Mouse (Mus musculus) intestine, embryonic 16.5 days (tissue): ENCODE results near the gene Atp6v0e2. TPM values are rescaled to one million over a fixed set of nuclear protein-coding genes. Genes with fewer than 3 reads are reported as not detected.

Source experiments
- ATAC-seq: fragments of 200-750 bp; cut with Nextera tagmentation; 2 replicates; pipeline ENCODE4 v1.8.0; 2017; ENCODE audit warnings: moderate TSS enrichment, moderate library complexity
- H3K27ac ChIP-seq: fragments of 300-500 bp; sonication (generic); 2 replicates; pipeline ENCODE4 v1.5.1; 2014; ENCODE audit warnings: mild to moderate bottlenecking, low read length
- H3K27me3 ChIP-seq: fragments of 300-500 bp; sonication (generic); replicated peaks from 2 replicates; pipeline ENCODE4 v1.6.1; 2014; ENCODE audit warnings: low read length, control low read depth, mixed read lengths; ENCODE audit not compliant: control insufficient read depth, insufficient read depth
- H3K36me3 ChIP-seq: fragments of 300-500 bp; sonication (generic); 2 replicates; pipeline ENCODE4 v1.6.1; 2014; ENCODE audit warnings: low read length, control low read depth; ENCODE audit not compliant: control insufficient read depth, insufficient read depth
- H3K4me1 ChIP-seq: fragments of 300-500 bp; sonication (generic); 2 replicates; pipeline ENCODE4 v1.6.1; 2014; ENCODE audit warnings: low read length, control low read depth, mixed read lengths; ENCODE audit not compliant: control insufficient read depth, insufficient read depth
- H3K4me2 ChIP-seq: fragments of 300-500 bp; sonication (generic); 2 replicates; pipeline ENCODE4 v1.6.1; 2014; ENCODE audit warnings: low read depth, low read length, control low read depth
- H3K4me3 ChIP-seq: fragments of 300-500 bp; sonication (generic); 2 replicates; pipeline ENCODE4 v1.5.1; 2014; ENCODE audit warnings: mild to moderate bottlenecking, low read length
- H3K9ac ChIP-seq: fragments of 300-500 bp; sonication (generic); 2 replicates; pipeline ENCODE4 v1.6.1; 2014; ENCODE audit warnings: low read depth, low read length
- H3K9me3 ChIP-seq: fragments of 300-500 bp; sonication (generic); 2 replicates; pipeline ENCODE4 v1.6.1; 2016; ENCODE audit warnings: low read length, control low read depth; ENCODE audit not compliant: control insufficient read depth
- WGBS: fragments of 180-500 bp; shearing (Covaris S2); extraction: QIAGEN DNeasy Blood & Tissue Kit; methylation state at CpG from one replicate; pipeline ENCODE4 v1.1.7; 2014; 5-methylcytosine and 5-hydroxymethylcytosine counted together
- polyA plus RNA-seq: library from polyadenylated mRNA; unstranded; fragments of >200 nt; fragmentation: Nextera tagmentation; extraction: Ambion mirVana; gene quantifications from 2 replicates; pipeline ENCODE4 v1.2.1, GENCODE M21; 2015

Atp6v0e2 gene
- polyA plus RNA-seq, 1 experiment from 2014 or later = 26.0 TPM

- no peaks in the 10 kb centered on the region for H3K9me3 ChIP-seq
- WGBS = 79% methylated on average over 6 of the region's 6 CpGs
Observed at GRCm38 (mm10) chr6:48548314-48548713, 10.9 kb downstream of the Atp6v0e2 start.

GRCm38 (mm10) chr6:48552918-48553317 lies 15.5 kb downstream of the Atp6v0e2 start:
- no peak overlapping the region for H3K27ac ChIP-seq
- no peaks in the 10 kb centered on the region for H3K9me3 ChIP-seq
- H3K4me2 ChIP-seq = no peak overlapping the region
- no peak overlapping the region for H3K4me3 ChIP-seq
- no peak overlapping the region for H3K9ac ChIP-seq
- 60% methylated on average over 4 of the region's 4 CpGs for WGBS
- no peaks in the 10 kb centered on the region for H3K27me3 ChIP-seq
- H3K36me3 ChIP-seq = no peaks in the 10 kb centered on the region
- ATAC-seq = no peak
- H3K4me1 ChIP-seq = peaks cover 6% of the 10 kb centered on the region; the same call in 1 of the 2 replicates

More at GRCm38 (mm10) chr6:48548314-48548713, 10.9 kb downstream of the Atp6v0e2 start:
- no peak for ATAC-seq
- no peak overlapping the region for H3K27ac ChIP-seq
- H3K4me3 ChIP-seq = no peak overlapping the region
- H3K9ac ChIP-seq = no peak overlapping the region
- H3K36me3 ChIP-seq = no peaks in the 10 kb centered on the region
- no peaks in the 10 kb centered on the region for H3K27me3 ChIP-seq
- no peak overlapping the region for H3K4me2 ChIP-seq
- no peaks in the 10 kb centered on the region for H3K4me1 ChIP-seq

- peak overlapping the region; percentile 92 for H3K27ac ChIP-seq
- peak overlapping the region; percentile 55; the same call in 1 of the 2 replicates for H3K4me3 ChIP-seq
- H3K9me3 ChIP-seq = no peaks in the 10 kb centered on the region
- ATAC-seq = no peak
- peaks cover 6% of the 10 kb centered on the region; the same call in 1 of the 2 replicates for H3K4me1 ChIP-seq
- WGBS = 79% methylated on average over 4 of the region's 4 CpGs
- H3K4me2 ChIP-seq = peak overlapping the region; percentile 77
- H3K9ac ChIP-seq = peak overlapping the region; percentile 69; the same call in 1 of the 2 replicates
- no peaks in the 10 kb centered on the region for H3K27me3 ChIP-seq
- H3K36me3 ChIP-seq = no peaks in the 10 kb centered on the region
Observed at GRCm38 (mm10) chr6:48553819-48554218, 16.4 kb downstream of the Atp6v0e2 start.

- Histone ChIP-seq H3K9me3 (no peaks in the 10 kb centered on the region), H3K27ac (peak within 1 kb of the TSS; percentile 92), H3K27me3 (no peaks in the 10 kb centered on the region), H3K4me2 (peak within 1 kb of the TSS; percentile 77), H3K36me3 (no peaks in the 10 kb centered on the region), H3K4me1 (peaks cover 6% of the 10 kb centered on the region; the same call in 1 of the 2 replicates), H3K4me3 (peak within 1 kb of the TSS; percentile 55), H3K9ac (peak within 1 kb of the TSS; percentile 69)
- under 1% methylated on average over 39 of the region's 39 CpGs for WGBS
- ATAC-seq = peak; percentile 95
Observed at GRCm38 (mm10) chr6:48554280-48555103, 17.1 kb downstream of the Atp6v0e2 start, which contains the start of gene Lrrc61. Lrrc61 (plus strand) TSS chr6:48554796.

GRCm38 (mm10) chr6:48555104-48555890 lies 17.9 kb downstream of the Atp6v0e2 start:
- ATAC-seq = peak; percentile 82
- Histone ChIP-seq H3K36me3 (no peaks in the 10 kb centered on the region), H3K27ac (peak overlapping the region; percentile 92), H3K4me2 (peak overlapping the region; percentile 77), H3K9ac (peak overlapping the region; percentile 69), H3K27me3 (no peaks in the 10 kb centered on the region), H3K4me3 (peak overlapping the region; percentile 55), H3K4me1 (peaks cover 6% of the 10 kb centered on the region; the same call in 1 of the 2 replicates), H3K9me3 (no peaks in the 10 kb centered on the region)
- WGBS = 29% methylated on average over 13 of the region's 14 CpGs

- Histone ChIP-seq H3K27ac (peak overlapping the region; percentile 92; the same call in 1 of the 2 replicates), H3K9me3 (no peaks in the 10 kb centered on the region), H3K4me3 (no peak overlapping the region), H3K36me3 (no peaks in the 10 kb centered on the region), H3K27me3 (no peaks in the 10 kb centered on the region), H3K4me1 (peaks cover 6% of the 10 kb centered on the region; the same call in 1 of the 2 replicates), H3K4me2 (no peak overlapping the region), H3K9ac (no peak overlapping the region)
- ATAC-seq = no peak
- 87% methylated on average over 3 of the region's 3 CpGs for WGBS
Observed at GRCm38 (mm10) chr6:48555956-48556355, 18.5 kb downstream of the Atp6v0e2 start.

- H3K27me3 ChIP-seq = no peaks in the 10 kb centered on the region
- no peaks in the 10 kb centered on the region for H3K9me3 ChIP-seq
- no peak overlapping the region for H3K4me2 ChIP-seq
- no peak overlapping the region for H3K27ac ChIP-seq
- no peak overlapping the region for H3K9ac ChIP-seq
- 72% methylated on average over 4 of the region's 4 CpGs for WGBS
- H3K36me3 ChIP-seq = no peaks in the 10 kb centered on the region; the same call in 1 of the 2 replicates
- H3K4me1 ChIP-seq = peaks cover 15% of the 10 kb centered on the region
- peak; percentile 12; the same call in 1 of the 2 replicates for ATAC-seq
- H3K4me3 ChIP-seq = no peak overlapping the region
Observed at GRCm38 (mm10) chr6:48565693-48566310, 28.4 kb downstream of the Atp6v0e2 start.

GRCm38 (mm10) chr6:48566312-48566711 lies 28.9 kb downstream of the Atp6v0e2 start:
- peak; percentile 47 for ATAC-seq
- WGBS = 45% methylated on average over 5 of the region's 5 CpGs
- no peak overlapping the region for H3K27ac ChIP-seq

More at GRCm38 (mm10) chr6:48566312-48566711, 28.9 kb downstream of the Atp6v0e2 start:
- Histone ChIP-seq H3K9ac (no peak overlapping the region), H3K9me3 (no peaks in the 10 kb centered on the region), H3K36me3 (no peaks in the 10 kb centered on the region; the same call in 1 of the 2 replicates), H3K4me1 (peaks cover 15% of the 10 kb centered on the region), H3K4me2 (no peak overlapping the region), H3K4me3 (no peak overlapping the region), H3K27me3 (no peaks in the 10 kb centered on the region)
